Mouse (Mus musculus) forebrain, embryonic 11.5 days (tissue): Measurements from ENCODE around the gene Tstd1. TPM values are rescaled to one million over a fixed set of nuclear protein-coding genes. Genes with fewer than 3 reads are reported as not detected.

ENCODE experiments used
- ATAC-seq: fragments of 200-750 bp; cut with Nextera tagmentation; replicated peaks from 2 replicates; pipeline ENCODE4 v1.8.0; 2017; ENCODE audit warnings: moderate TSS enrichment; ENCODE audit not compliant: low FRiP score
- DNase-seq: peaks from one replicate; pipeline ENCODE4 v3.0.0-alpha.2; 2017; ENCODE audit warnings: low spot score
- H3K27ac ChIP-seq: fragments of 300-500 bp; sonication (generic); 2 replicates; pipeline ENCODE4 v1.5.1; 2014; ENCODE audit warnings: low read depth, low read length
- H3K27me3 ChIP-seq: fragments of 300-500 bp; sonication (generic); 2 replicates; pipeline ENCODE4 v1.6.1; 2014; ENCODE audit warnings: mild to moderate bottlenecking, low read length, mixed read lengths; ENCODE audit not compliant: control insufficient read depth, insufficient read depth
- H3K36me3 ChIP-seq: fragments of 300-500 bp; sonication (generic); 2 replicates; pipeline ENCODE4 v1.6.1; 2014; ENCODE audit warnings: mild to moderate bottlenecking, low read length, moderate library complexity, mixed read lengths; ENCODE audit not compliant: control insufficient read depth, insufficient read depth
- H3K4me1 ChIP-seq: fragments of 300-500 bp; sonication (generic); replicated peaks from 2 replicates; pipeline ENCODE4 v1.6.1; 2014; ENCODE audit warnings: low read length, mixed read lengths; ENCODE audit not compliant: control insufficient read depth, insufficient read depth
- H3K4me2 ChIP-seq: fragments of 300-500 bp; sonication (generic); 2 replicates; pipeline ENCODE4 v1.6.1; 2014; ENCODE audit warnings: low read depth, mild to moderate bottlenecking, low read length, moderate library complexity, mixed read lengths; ENCODE audit not compliant: severe bottlenecking
- H3K4me3 ChIP-seq: fragments of 300-500 bp; sonication (generic); 2 replicates; pipeline ENCODE4 v1.5.1; 2014; ENCODE audit warnings: low read depth, low read length
- H3K9ac ChIP-seq: fragments of 300-500 bp; sonication (generic); 2 replicates; pipeline ENCODE4 v1.6.1; 2014; ENCODE audit warnings: low read length
- H3K9me3 ChIP-seq: fragments of 300-500 bp; sonication (generic); 2 replicates; pipeline ENCODE4 v1.6.1; 2016; ENCODE audit warnings: low read length, mixed read lengths; ENCODE audit not compliant: control insufficient read depth
- WGBS: fragments of 180-500 bp; shearing (Covaris S2); extraction: QIAGEN DNeasy Blood & Tissue Kit; methylation state at CpG from one replicate; pipeline ENCODE4 v1.1.7; 2014; 5-methylcytosine and 5-hydroxymethylcytosine counted together
- polyA plus RNA-seq: library from polyadenylated mRNA; unstranded; fragments of >200 nt; fragmentation: Nextera tagmentation; extraction: Ambion mirVana; gene quantifications from 2 replicates; pipeline ENCODE4 v1.2.1, GENCODE M21; 2014

The Tstd1 gene
- polyA plus RNA-seq: 4.1 and 5.6 TPM in 2 replicates

- no peak within 1 kb of the TSS for H3K4me3 ChIP-seq
- 89% methylated on average over 5 of the region's 5 CpGs for WGBS
- no peak for DNase-seq
- H3K4me2 ChIP-seq: no peak within 1 kb of the TSS
- no peaks in the 10 kb centered on the region for H3K4me1 ChIP-seq
- no peak within 1 kb of the TSS for H3K9ac ChIP-seq
- no peaks in the 10 kb centered on the region for H3K27me3 ChIP-seq
- peaks cover 17% of the 10 kb centered on the region; the same call in 1 of the 2 replicates for H3K36me3 ChIP-seq
- H3K27ac ChIP-seq: no peak within 1 kb of the TSS
- no peak for ATAC-seq
- H3K9me3 ChIP-seq: no peaks in the 10 kb centered on the region
Measured at GRCm38 (mm10) chr1:171418660-171419059, at the start of gene Tstd1. TSS of gene Tstd1 (plus strand) at chr1:171418872.

GRCm38 (mm10) chr1:171369845-171370556 lies 48.7 kb upstream of the Tstd1 start, which contains the start of gene Nectin4:
TSS of gene Nectin4 (plus strand) at chr1:171370099.
- no peaks in the 10 kb centered on the region; the same call in 1 of the 2 replicates for H3K27me3 ChIP-seq
- DNase-seq (no peak), ATAC-seq (no peak)
- H3K4me3 ChIP-seq: no peak within 1 kb of the TSS
- no peaks in the 10 kb centered on the region for H3K36me3 ChIP-seq
- no peak within 1 kb of the TSS for H3K4me2 ChIP-seq
- WGBS: 39% methylated on average over 20 of the region's 20 CpGs
- H3K27ac ChIP-seq: no peak within 1 kb of the TSS
- 0 out of 2 replicates have a peak, but pooled peaks cover 4% of the 10 kb centered on the region for H3K4me1 ChIP-seq
- no peak within 1 kb of the TSS for H3K9ac ChIP-seq
- no peaks in the 10 kb centered on the region for H3K9me3 ChIP-seq

- 0 out of 2 replicates have a peak, but pooled peaks cover 4% of the 10 kb centered on the region for H3K4me1 ChIP-seq
- DNase-seq (no peak), ATAC-seq (no peak)
- H3K4me3 ChIP-seq: no peak overlapping the region
- H3K27me3 ChIP-seq: no peaks in the 10 kb centered on the region; the same call in 1 of the 2 replicates
- H3K4me2 ChIP-seq: no peak overlapping the region
- H3K9me3 ChIP-seq: no peaks in the 10 kb centered on the region
- WGBS: 34% methylated on average over 3 of the region's 3 CpGs
- H3K36me3 ChIP-seq: no peaks in the 10 kb centered on the region
- no peak overlapping the region for H3K27ac ChIP-seq
- H3K9ac ChIP-seq: no peak overlapping the region
Measured at GRCm38 (mm10) chr1:171372880-171373279, 45.8 kb upstream of the Tstd1 start.

- Histone ChIP-seq H3K4me1 (0 out of 2 replicates have a peak, but pooled peaks cover 4% of the 10 kb centered on the region), H3K27ac (no peak overlapping the region), H3K9me3 (no peaks in the 10 kb centered on the region), H3K36me3 (no peaks in the 10 kb centered on the region), H3K9ac (peak overlapping the region; percentile 12; the same call in 1 of the 2 replicates), H3K4me3 (no peak overlapping the region), H3K27me3 (no peaks in the 10 kb centered on the region; the same call in 1 of the 2 replicates), H3K4me2 (no peak overlapping the region)
- 0 out of 2 replicates have a peak, but pooled peaks have one; percentile 4 for ATAC-seq
- 0% methylated on average over 3 of the region's 4 CpGs for WGBS
- DNase-seq: no peak
Measured at GRCm38 (mm10) chr1:171373946-171374345, 44.7 kb upstream of the Tstd1 start.

GRCm38 (mm10) chr1:171375646-171376097 lies 43.0 kb upstream of the Tstd1 start:
- 48% methylated on average over 9 of the region's 9 CpGs for WGBS
- H3K36me3 ChIP-seq: no peaks in the 10 kb centered on the region
- no peak overlapping the region for H3K9ac ChIP-seq
- H3K27me3 ChIP-seq: peaks cover under 1% of the 10 kb centered on the region; the same call in 1 of the 2 replicates
- peaks cover 4% of the 10 kb centered on the region; the same call in 1 of the 2 replicates for H3K4me1 ChIP-seq
- ATAC-seq (no peak), DNase-seq (no peak)
- no peak overlapping the region for H3K4me3 ChIP-seq
- H3K9me3 ChIP-seq: no peaks in the 10 kb centered on the region
- no peak overlapping the region for H3K4me2 ChIP-seq
- no peak overlapping the region for H3K27ac ChIP-seq

- H3K36me3 ChIP-seq: no peaks in the 10 kb centered on the region
- no peak overlapping the region for H3K4me3 ChIP-seq
- H3K9ac ChIP-seq: no peak overlapping the region
- DNase-seq: no peak
- no peak overlapping the region for H3K4me2 ChIP-seq
- ATAC-seq: no peak
- peaks cover 4% of the 10 kb centered on the region; the same call in 1 of the 2 replicates for H3K4me1 ChIP-seq
- no peak overlapping the region for H3K27ac ChIP-seq
- no peaks in the 10 kb centered on the region for H3K9me3 ChIP-seq
- WGBS: 86% methylated on average over 6 of the region's 6 CpGs
- H3K27me3 ChIP-seq: peaks cover 3% of the 10 kb centered on the region; the same call in 1 of the 2 replicates
Measured at GRCm38 (mm10) chr1:171378298-171378697, 40.4 kb upstream of the Tstd1 start.

GRCm38 (mm10) chr1:171379935-171380599 lies 38.6 kb upstream of the Tstd1 start:
- Histone ChIP-seq H3K4me1 (no peaks in the 10 kb centered on the region; the same call in 1 of the 2 replicates), H3K4me2 (peak overlapping the region; percentile 45), H3K9ac (0 out of 2 replicates have a peak overlapping the region, but pooled peaks have one; percentile 16), H3K27me3 (peaks cover 3% of the 10 kb centered on the region; the same call in 1 of the 2 replicates), H3K36me3 (no peaks in the 10 kb centered on the region), H3K27ac (no peak overlapping the region), H3K9me3 (no peaks in the 10 kb centered on the region), H3K4me3 (peak overlapping the region; percentile 19)
- peak; percentile 88 for DNase-seq
- ATAC-seq: peak; percentile 80
- WGBS: 5% methylated on average over 31 of the region's 31 CpGs

- no peak overlapping the region for H3K9ac ChIP-seq
- H3K4me1 ChIP-seq: no peaks in the 10 kb centered on the region; the same call in 1 of the 2 replicates
- H3K36me3 ChIP-seq: no peaks in the 10 kb centered on the region
- WGBS: 82% methylated on average over 11 of the region's 11 CpGs
- H3K27ac ChIP-seq: no peak overlapping the region
- ATAC-seq (no peak), DNase-seq (no peak)
- H3K9me3 ChIP-seq: no peaks in the 10 kb centered on the region
- peaks cover 3% of the 10 kb centered on the region; the same call in 1 of the 2 replicates for H3K27me3 ChIP-seq
- no peak overlapping the region for H3K4me2 ChIP-seq
- no peak overlapping the region for H3K4me3 ChIP-seq
Measured at GRCm38 (mm10) chr1:171382096-171382620, 36.5 kb upstream of the Tstd1 start.
